Mouse (Mus musculus) cerebellum, adult 2 months (tissue): ENCODE results near the gene Asgr1. TPM values are rescaled to one million over a fixed set of nuclear protein-coding genes. Genes with fewer than 3 reads are reported as not detected.

Source experiments
- DNase-seq, 2 experiments: peaks; one replicate each; pipeline ENCODE4 v3.0.0; 2021
- H3K27ac ChIP-seq: fragments of 200-500 bp; 2 replicates; pipeline ENCODE4 v1.5.1; 2012; ENCODE audit warnings: low read length, control low read depth, inconsistent platforms; ENCODE audit not compliant: insufficient read depth
- H3K27me3 ChIP-seq: fragments of 200-500 bp; 2 replicates; pipeline ENCODE4 v1.6.1; 2012; ENCODE audit warnings: inconsistent platforms, mild to moderate bottlenecking, low read length, moderate library complexity; ENCODE audit not compliant: control insufficient read depth, insufficient read depth
- H3K4me1 ChIP-seq: fragments of 200-500 bp; 2 replicates; pipeline ENCODE4 v1.6.1; 2011; ENCODE audit warnings: low read length; ENCODE audit not compliant: control insufficient read depth, insufficient read depth
- H3K4me3 ChIP-seq: fragments of 200-500 bp; replicated peaks from 2 replicates; pipeline ENCODE3; 2011; ENCODE audit warnings: mild to moderate bottlenecking, low read depth, low read length, control low read depth; ENCODE audit not compliant: insufficient read depth
- CTCF ChIP-seq: fragments of 200-500 bp; IDR thresholded peaks from 2 replicates; pipeline ENCODE4 v1.5.1; 2011; ENCODE audit warnings: low read depth, mild to moderate bottlenecking, control low read depth, low read length, moderate library complexity, borderline replicate concordance; ENCODE audit not compliant: insufficient read depth
- POLR2A ChIP-seq: fragments of 200-500 bp; IDR thresholded peaks from 2 replicates; pipeline ENCODE4 v1.6.1; 2011; ENCODE audit warnings: low read length, control low read depth, borderline replicate concordance; ENCODE audit not compliant: insufficient read depth
- WGBS: fragments of 180-500 bp; shearing (Covaris S2); methylation state at CpG from one replicate; pipeline ENCODE4 v1.1.7; 2018; 5-methylcytosine and 5-hydroxymethylcytosine counted together
- polyA plus RNA-seq: library from polyadenylated mRNA; depleted of rRNA; stranded (reverse); fragments of >200 nt; gene quantifications from 2 replicates; pipeline ENCODE4 v1.2.3, GENCODE M21; 2012

Gene Asgr1
- polyA plus RNA-seq, 1 experiment, result 13.8 TPM

GRCm38 (mm10) chr11:70029130-70029801 is 24.6 kb upstream of the Asgr1 start:
- Histone ChIP-seq H3K27me3 (no peaks in the 10 kb centered on the region), H3K4me1 (peaks cover 16% of the 10 kb centered on the region; the same call in 1 of the 2 replicates), H3K27ac (peak overlapping the region; percentile 41; the same call in 1 of the 2 replicates), H3K4me3 (peak overlapping the region; percentile 53)
- peak; percentile 67 to 75 for DNase-seq
- TF ChIP-seq CTCF (no peak), POLR2A (no peak)
- WGBS, result 5% methylated on average over 20 of the region's 20 CpGs

- Histone ChIP-seq H3K27me3 (no peaks in the 10 kb centered on the region), H3K4me1 (peaks cover 11% of the 10 kb centered on the region; the same call in 1 of the 2 replicates), H3K27ac (no peak overlapping the region; the same call in 1 of the 2 replicates), H3K4me3 (no peak overlapping the region)
- no peak for DNase-seq
- TF ChIP-seq POLR2A (no peak), CTCF (no peak)
- 22% methylated on average over 11 of the region's 11 CpGs for WGBS
Observed at GRCm38 (mm10) chr11:70029829-70030550, 23.9 kb upstream of the Asgr1 start.

- Histone ChIP-seq H3K27ac (no peak overlapping the region; the same call in 1 of the 2 replicates), H3K4me3 (no peak overlapping the region), H3K27me3 (no peaks in the 10 kb centered on the region), H3K4me1 (peaks cover 11% of the 10 kb centered on the region; the same call in 1 of the 2 replicates)
- WGBS, result 84% methylated on average over 28 of the region's 28 CpGs
- TF ChIP-seq POLR2A (no peak), CTCF (no peak)
- DNase-seq, result no peak
Observed at GRCm38 (mm10) chr11:70030651-70031320, 23.1 kb upstream of the Asgr1 start.

- no peak overlapping the region for H3K27ac ChIP-seq
- H3K27me3 ChIP-seq, result no peaks in the 10 kb centered on the region
- WGBS, result 95% methylated on average over 11 of the region's 11 CpGs
- H3K4me3 ChIP-seq, result no peak overlapping the region
- peaks cover 11% of the 10 kb centered on the region; the same call in 1 of the 2 replicates for H3K4me1 ChIP-seq
- TF ChIP-seq CTCF (no peak), POLR2A (no peak)
- DNase-seq, result no peak
Observed at GRCm38 (mm10) chr11:70031321-70031670, 22.6 kb upstream of the Asgr1 start.

GRCm38 (mm10) chr11:70038174-70038573 is 15.7 kb upstream of the Asgr1 start:
- no peak for DNase-seq
- TF ChIP-seq POLR2A, result no peak
- no peak for TF ChIP-seq CTCF
- 82% methylated on average over 7 of the region's 7 CpGs for WGBS
- no peak overlapping the region for H3K4me3 ChIP-seq
- H3K27me3 ChIP-seq, result no peaks in the 10 kb centered on the region
- H3K4me1 ChIP-seq, result peaks cover 21% of the 10 kb centered on the region
- no peak overlapping the region for H3K27ac ChIP-seq

- 79% methylated on average over 10 of the region's 10 CpGs for WGBS
- H3K4me3 ChIP-seq, result no peak overlapping the region
- TF ChIP-seq POLR2A (no peak), CTCF (no peak)
- peaks cover 21% of the 10 kb centered on the region for H3K4me1 ChIP-seq
- H3K27me3 ChIP-seq, result no peaks in the 10 kb centered on the region
- no peak overlapping the region for H3K27ac ChIP-seq
- DNase-seq, result no peak
Observed at GRCm38 (mm10) chr11:70039631-70040030, 14.3 kb upstream of the Asgr1 start.

GRCm38 (mm10) chr11:70040184-70040583 is 13.7 kb upstream of the Asgr1 start:
- peak overlapping the region; percentile 63 for H3K27ac ChIP-seq
- no peak for TF ChIP-seq CTCF
- no peak for TF ChIP-seq POLR2A
- H3K4me3 ChIP-seq, result no peak overlapping the region
- 37% methylated on average over 7 of the region's 7 CpGs for WGBS
- peaks cover 21% of the 10 kb centered on the region for H3K4me1 ChIP-seq
- no peaks in the 10 kb centered on the region for H3K27me3 ChIP-seq
- DNase-seq, result peak in 1 of 2 experiments; percentile 46
